9 mouse cellular contexts compared by ENCODE assay signal in the genomic region with DNA sequence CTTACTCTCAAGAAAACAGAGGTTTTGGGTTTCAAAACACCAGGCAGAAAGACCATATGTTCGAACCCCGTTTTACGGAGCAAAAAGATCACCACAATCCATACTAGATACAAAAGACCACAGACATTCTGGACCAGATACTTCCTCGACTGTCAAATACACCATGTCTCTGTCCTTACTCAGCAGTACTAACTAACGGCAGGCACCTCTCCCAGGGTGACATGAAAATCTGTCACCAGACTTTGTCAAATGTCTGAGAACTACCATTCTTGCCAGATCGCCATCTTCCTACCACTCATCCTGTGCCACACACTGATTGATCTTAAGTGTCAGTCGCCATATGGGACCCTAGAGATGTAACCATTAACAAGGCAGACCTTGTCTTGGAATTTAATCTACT. TPM values are rescaled to one million over a fixed set of nuclear protein-coding genes. Genes with fewer than 3 reads are reported as not detected.
DNase-seq lines count a peak whose midpoint lies in the region; ATAC-seq and TF ChIP-seq lines count a peak whose summit lies in the region.
"Had no signal": no experiment of that assay in that cellular context is flagged by ENCODE, and none has a peak within 500 bp of the region (broad histone marks: within the 10 kb centered on the region; RNA-seq: fewer than 3 reads in every experiment).

No protein-coding gene starts in this region.

- H3K4me1 ChIP-seq in heart, embryonic 14.5 days (ENCODE audit: control insufficient read depth in 2 of 2, insufficient read depth in 2 of 2, low read length in 2 of 2), result peaks cover 2 to 16% of the 10 kb centered on the region in 2 experiments
- H3K4me1 ChIP-seq in G1E (ENCODE audit: insufficient read depth, low read depth, low read length), result peaks cover 37% of the 10 kb centered on the region
- peaks cover 19% of the 10 kb centered on the region for H3K4me1 ChIP-seq in hindbrain, embryonic 13.5 days (replicated peaks)
- 0 out of 2 replicates have a peak, but pooled peaks cover 4% of the 10 kb centered on the region for H3K4me1 ChIP-seq in midbrain, embryonic 14.5 days (ENCODE audit: control insufficient read depth, insufficient read depth, low read length)

- H3K27me3 ChIP-seq in heart, embryonic 14.5 days (ENCODE audit: control insufficient read depth, insufficient read depth, low read length), result no peaks in the 10 kb centered on the region
- 0 out of 2 replicates have a peak, but pooled peaks cover 2% of the 10 kb centered on the region for H3K27me3 ChIP-seq in G1E (ENCODE audit: insufficient read depth, low read length)
- H3K27me3 ChIP-seq in hindbrain, embryonic 13.5 days, result no peaks in the 10 kb centered on the region
- H3K27me3 ChIP-seq in midbrain, embryonic 14.5 days (ENCODE audit: control insufficient read depth, insufficient read depth, low read length), result no peaks in the 10 kb centered on the region
- H3K27me3 ChIP-seq: Patski had no signal

- H3K27ac ChIP-seq in heart, embryonic 14.5 days (replicated peaks in 1 of 2; ENCODE audit: control insufficient read depth in 1 of 2, insufficient read depth in 1 of 2, low read depth in 2 of 2, low read length in 2 of 2), result peak overlapping the region; percentile 81 to 89; a peak in 2 of 4 replicates
- no peak overlapping the region for H3K27ac ChIP-seq in hindbrain, embryonic 13.5 days
- H3K27ac ChIP-seq in midbrain, embryonic 14.5 days (replicated peaks; ENCODE audit: low read depth, low read length), result no peak overlapping the region

- 3% methylated on average over 7 of the region's 7 CpGs for WGBS in heart, embryonic 14.5 days
- 5% methylated on average over 7 of the region's 7 CpGs for WGBS in hindbrain, embryonic 13.5 days
- 2% methylated on average over 7 of the region's 7 CpGs for WGBS in midbrain, embryonic 14.5 days

- no peak for ATAC-seq in heart, embryonic 14.5 days (ENCODE audit: insufficient number of reproducible peaks, insufficient read depth, low FRiP score, low read depth)
- no peak for ATAC-seq in G1E (ENCODE audit: extremely low read depth, insufficient number of reproducible peaks, low FRiP score, poor library complexity, severe bottlenecking)
- ATAC-seq in hindbrain, embryonic 13.5 days (ENCODE audit: low FRiP score), result no peak
- ATAC-seq in midbrain, embryonic 14.5 days (ENCODE audit: low FRiP score, low TSS enrichment), result no peak

- TF ChIP-seq CTCF in G1E (IDR thresholded peaks at IDR 0.05; ENCODE audit: low read depth, low read length), result no peak

- peak overlapping the region; percentile 61 for H3K4me2 ChIP-seq in heart, embryonic 14.5 days (ENCODE audit: low read length)
- H3K4me2 ChIP-seq in hindbrain, embryonic 13.5 days, result peak overlapping the region; percentile 99
- H3K4me2 ChIP-seq in midbrain, embryonic 14.5 days (ENCODE audit: low read length), result peak overlapping the region; percentile 96

- H3K9me3 ChIP-seq in heart, embryonic 14.5 days (ENCODE audit: control insufficient read depth, low read length), result no peaks in the 10 kb centered on the region
- H3K9me3 ChIP-seq in G1E (replicated peaks), result no peaks in the 10 kb centered on the region
- H3K9me3 ChIP-seq in hindbrain, embryonic 13.5 days, result no peaks in the 10 kb centered on the region
- H3K9me3 ChIP-seq in midbrain, embryonic 14.5 days (ENCODE audit: control insufficient read depth, low read length), result no peaks in the 10 kb centered on the region

- peak overlapping the region; percentile 86 for H3K9ac ChIP-seq in heart, embryonic 14.5 days (ENCODE audit: low read length)
- H3K9ac ChIP-seq in hindbrain, embryonic 13.5 days, result peak overlapping the region; percentile 74
- H3K9ac ChIP-seq in midbrain, embryonic 14.5 days (replicated peaks; ENCODE audit: low read length), result peak overlapping the region; percentile 52; the same call in 1 of the 2 replicates

- peak overlapping the region; percentile 81 to 93 for H3K4me3 ChIP-seq in heart, embryonic 14.5 days (ENCODE audit: control insufficient read depth in 1 of 2, insufficient read depth in 1 of 2, low read depth in 1 of 2, low read length in 2 of 2)
- peak overlapping the region; percentile 98 for H3K4me3 ChIP-seq in G1E (ENCODE audit: low read depth, low read length)
- peak overlapping the region; percentile 79 for H3K4me3 ChIP-seq in hindbrain, embryonic 13.5 days
- peak overlapping the region; percentile 76 for H3K4me3 ChIP-seq in midbrain, embryonic 14.5 days (replicated peaks; ENCODE audit: low read depth, low read length)

- DNase-seq in heart, adult 8-10 months (ENCODE audit: low spot score), result no peak
- peak; percentile 13 for DNase-seq in G1E (ENCODE audit: low spot score)
- no peak for DNase-seq in midbrain, embryonic 14.5 days
- DNase-seq in left cerebral cortex, postnatal 4 days, result no peak
- DNase-seq in layer of hippocampus, postnatal 25 days (ENCODE audit: extremely low spot score in 1 of 2, low spot score in 1 of 2), result no peak
- DNase-seq in cerebellum, adult 18-20 months, result no peak

- H3K36me3 ChIP-seq in heart, embryonic 14.5 days (ENCODE audit: control insufficient read depth, insufficient read depth, low read length), result peaks cover 9% of the 10 kb centered on the region
- peaks cover 26% of the 10 kb centered on the region for H3K36me3 ChIP-seq in G1E (replicated peaks)
- H3K36me3 ChIP-seq in hindbrain, embryonic 13.5 days, result no peaks in the 10 kb centered on the region
- no peaks in the 10 kb centered on the region for H3K36me3 ChIP-seq in midbrain, embryonic 14.5 days (ENCODE audit: control insufficient read depth, insufficient read depth, low read length)

- intact Hi-C loops in left cerebral cortex, postnatal 4 days (cut with DNase I), result no loop called here

RNA-seq across cellular contexts. Expression of gene Mki67, which starts 1.0 kb away (rescaled TPM):
- 32.0 and 32.2 TPM in 2 replicates for polyA plus RNA-seq in heart, embryonic 14.5 days (2014; fragmentation: Nextera tagmentation; extraction: Ambion mirVana)
- 1 to 10 TPM in 1 of 4 experiments, under 1 TPM in 3; 0.41 to 2.4 (median 0.83) TPM for total RNA-seq in heart, adult 8-10 months (2022)
- 719 and 924 TPM in 2 replicates for total RNA-seq in G1E (2014; fragmentation: Nextera tagmentation)
- 209 and 272 TPM in 2 replicates for total RNA-seq in G1E (2017)
- polyA plus RNA-seq in G1E (2012), result 18.9 and 22.4 TPM in 2 replicates
- polyA plus RNA-seq in hindbrain, embryonic 13.5 days (2015; fragmentation: Nextera tagmentation; extraction: Ambion mirVana), result 8.1 and 10.2 TPM in 2 replicates
- polyA plus RNA-seq in midbrain, embryonic 14.5 days (2014; fragmentation: Nextera tagmentation; extraction: Ambion mirVana), result 6.4 and 12.5 TPM in 2 replicates
- total RNA-seq in left cerebral cortex, postnatal 4 days (2021), result 10 to 100 TPM; 15.8 to 16.5 TPM
- total RNA-seq in layer of hippocampus, postnatal 25 days (2021), result 1 to 10 TPM; 1.3 to 1.8 TPM

Comparison
In these comparisons a context has a peak if more than half of its experiments do, and no peak if none do; other contexts are left out.
1. H3K27ac ChIP-seq: peak in heart, embryonic 14.5 days (2 of 2); none in hindbrain, embryonic 13.5 days (single experiment) and midbrain, embryonic 14.5 days (single experiment).
2. RNA of gene Mki67, which starts 1.0 kb away (total RNA-seq): 209 to 924 TPM in G1E; 15.8 to 16.5 TPM in left cerebral cortex, postnatal 4 days, 1.3 to 1.8 TPM in layer of hippocampus, postnatal 25 days and 0.41 to 2.4 TPM in heart, adult 8-10 months; every median in the first group is over 10 times any median in the second.
3. Peak in every context shown above with its lines, with median percentiles within 50 percentile points of each other: H3K4me2 ChIP-seq, H3K4me3 ChIP-seq and H3K9ac ChIP-seq.